Mouse (Mus musculus): ENCODE measurements at regions not wholly inside any gene's neighbourhood (a gene's known extent, or its start where the extent isn't known, plus 50 kb on each side); places are given as distances from the start of the nearest gene placed in this dataset. TPM values are rescaled to one million over a fixed set of nuclear protein-coding genes. Genes with fewer than 3 reads are reported as not detected.

GRCm38 (mm10) chr3:46848400-46848983 lies 400.5 kb upstream of the Pabpc4l start:
- H3K9me3 ChIP-seq (ENCODE audit: low read depth, low read length), result no peaks in the 10 kb centered on the region
- no peak overlapping the region for H3K4me2 ChIP-seq
- H3K4me1 ChIP-seq (ENCODE audit: insufficient read depth), result no peaks in the 10 kb centered on the region
- TF ChIP-seq CTCF (IDR thresholded peaks at IDR 0.05; ENCODE audit: low read depth), result no peak
- no peak overlapping the region for H3K9ac ChIP-seq
- WGBS, result 39% methylated on average over 7 of the region's 7 CpGs
- no peak overlapping the region for H3K27ac ChIP-seq (ENCODE audit: low read depth)
- ATAC-seq (ENCODE audit: insufficient read depth), result no peak
- no peak overlapping the region for H3K4me3 ChIP-seq (ENCODE audit: low read depth, low read length)
- H3K36me3 ChIP-seq (ENCODE audit: insufficient read depth), result no peaks in the 10 kb centered on the region
- H3K27me3 ChIP-seq (ENCODE audit: insufficient read depth, low read length), result no peaks in the 10 kb centered on the region
- no peak for DNase-seq

GRCm38 (mm10) chr3:46828676-46829075 lies 380.7 kb upstream of the Pabpc4l start:
- no peak for TF ChIP-seq CTCF (IDR thresholded peaks at IDR 0.05; ENCODE audit: low read depth)
- no peak for ATAC-seq (ENCODE audit: insufficient read depth)
- H3K4me2 ChIP-seq, result no peak overlapping the region
- H3K27ac ChIP-seq (ENCODE audit: low read depth), result no peak overlapping the region
- no peak overlapping the region for H3K4me3 ChIP-seq (ENCODE audit: low read depth, low read length)
- no peaks in the 10 kb centered on the region for H3K9me3 ChIP-seq (ENCODE audit: low read depth, low read length)
- WGBS, result 57% methylated on average over 3 of the region's 3 CpGs
- peak; percentile 4 for DNase-seq
- H3K36me3 ChIP-seq (ENCODE audit: insufficient read depth), result no peaks in the 10 kb centered on the region
- no peaks in the 10 kb centered on the region for H3K4me1 ChIP-seq (ENCODE audit: insufficient read depth)
- no peaks in the 10 kb centered on the region for H3K27me3 ChIP-seq (ENCODE audit: insufficient read depth, low read length)
- no peak overlapping the region for H3K9ac ChIP-seq

Small RNA genes in the stretch of these regions (microRNA-seq; reads per million reads assigned to microRNA genes)
- gene Mir6379 (ENCODE audit: borderline number of aligned reads), result not detected
